Mouse (Mus musculus): ENCODE results near the gene Mdfic.
"Not testable (repeated sequence)": the region's sequence is repeated elsewhere in the genome, so short reads cannot be mapped to it uniquely, and the experiment has no call there.

Gene Mdfic

GRCm38 (mm10) chr6:15720461-15720817, at the start of gene Mdfic:
Gene Mdfic (plus strand): TSS chr6:15720661.
- peak; percentile 86 for DNase-seq (ENCODE audit: extremely low read depth, insufficient read length, low spot score)

- no peak for DNase-seq (ENCODE audit: extremely low read depth, insufficient read length, low spot score)
Measured at GRCm38 (mm10) chr6:15671364-15671763, 49.1 kb upstream of the Mdfic start.

GRCm38 (mm10) chr6:15710080-15710479, 10.4 kb upstream of the Mdfic start:
- DNase-seq (ENCODE audit: extremely low read depth, insufficient read length, low spot score) = no peak

GRCm38 (mm10) chr6:15710706-15711105, 9.8 kb upstream of the Mdfic start:
- no peak for DNase-seq (ENCODE audit: extremely low read depth, insufficient read length, low spot score)

- no peak for DNase-seq (ENCODE audit: extremely low read depth, insufficient read length, low spot score)
Measured at GRCm38 (mm10) chr6:15712860-15713385, 7.5 kb upstream of the Mdfic start.

- not testable (repeated sequence) for DNase-seq (ENCODE audit: extremely low read depth, insufficient read length, low spot score)
Measured at GRCm38 (mm10) chr6:15714036-15714435, 6.4 kb upstream of the Mdfic start.

GRCm38 (mm10) chr6:15714996-15715844, 5.2 kb upstream of the Mdfic start:
- no peak for DNase-seq (ENCODE audit: extremely low read depth, insufficient read length, low spot score)

- DNase-seq (ENCODE audit: extremely low read depth, insufficient read length, low spot score) = no peak
Measured at GRCm38 (mm10) chr6:15719919-15720318, 542 bp upstream of the Mdfic start.

GRCm38 (mm10) chr6:15720818-15721715, 606 bp downstream of the Mdfic start:
- peak; percentile 88 for DNase-seq (ENCODE audit: extremely low read depth, insufficient read length, low spot score)

GRCm38 (mm10) chr6:15721716-15722031, 1.2 kb downstream of the Mdfic start:
- DNase-seq (ENCODE audit: extremely low read depth, insufficient read length, low spot score) = no peak

GRCm38 (mm10) chr6:15722631-15723030, 2.2 kb downstream of the Mdfic start:
- DNase-seq (ENCODE audit: extremely low read depth, insufficient read length, low spot score) = not testable (repeated sequence)

- no peak for DNase-seq (ENCODE audit: extremely low read depth, insufficient read length, low spot score)
Measured at GRCm38 (mm10) chr6:15724304-15724703, 3.8 kb downstream of the Mdfic start.

- no peak for DNase-seq (ENCODE audit: extremely low read depth, insufficient read length, low spot score)
Measured at GRCm38 (mm10) chr6:15726422-15726821, 6.0 kb downstream of the Mdfic start.

GRCm38 (mm10) chr6:15727681-15728410, 7.4 kb downstream of the Mdfic start:
- DNase-seq (ENCODE audit: extremely low read depth, insufficient read length, low spot score) = no peak

- no peak for DNase-seq (ENCODE audit: extremely low read depth, insufficient read length, low spot score)
Measured at GRCm38 (mm10) chr6:15728844-15729577, 8.6 kb downstream of the Mdfic start.

- DNase-seq (ENCODE audit: extremely low read depth, insufficient read length, low spot score) = no peak
Measured at GRCm38 (mm10) chr6:15730258-15730657, 9.8 kb downstream of the Mdfic start.

GRCm38 (mm10) chr6:15730666-15731065, 10.2 kb downstream of the Mdfic start:
- no peak for DNase-seq (ENCODE audit: extremely low read depth, insufficient read length, low spot score)

GRCm38 (mm10) chr6:15731452-15731851, 11.0 kb downstream of the Mdfic start:
- no peak for DNase-seq (ENCODE audit: extremely low read depth, insufficient read length, low spot score)

GRCm38 (mm10) chr6:15737312-15737911, 17.0 kb downstream of the Mdfic start:
- no peak for DNase-seq (ENCODE audit: extremely low read depth, insufficient read length, low spot score)

Measured in 3134 (cell line).